Mouse (Mus musculus) neural tube, embryonic 13.5 days (tissue): ENCODE measurements around the gene 6030458C11Rik. TPM values are rescaled to one million over a fixed set of nuclear protein-coding genes. Genes with fewer than 3 reads are reported as not detected.

Experiments used
- ATAC-seq: fragments of 200-750 bp; cut with Nextera tagmentation; 2 replicates; pipeline ENCODE4 v1.8.0; 2017; ENCODE audit warnings: low read depth, mild to moderate bottlenecking, moderate TSS enrichment, moderate library complexity
- H3K27ac ChIP-seq: fragments of 300-500 bp; sonication (generic); replicated peaks from 2 replicates; pipeline ENCODE4 v1.5.1; 2015; ENCODE audit warnings: moderate library complexity, mild to moderate bottlenecking, inconsistent platforms
- H3K27me3 ChIP-seq: fragments of 300-500 bp; sonication (generic); 2 replicates; pipeline ENCODE4 v1.6.1; 2015; ENCODE audit warnings: mild to moderate bottlenecking, inconsistent platforms
- H3K36me3 ChIP-seq: fragments of 300-500 bp; sonication (generic); 2 replicates; pipeline ENCODE4 v1.6.1; 2015; ENCODE audit warnings: mild to moderate bottlenecking, inconsistent platforms
- H3K4me1 ChIP-seq: fragments of 300-500 bp; sonication (generic); replicated peaks from 2 replicates; pipeline ENCODE4 v1.6.1; 2015; ENCODE audit warnings: inconsistent platforms
- H3K4me2 ChIP-seq: fragments of 300-500 bp; sonication (generic); 2 replicates; pipeline ENCODE4 v1.6.1; 2015; ENCODE audit warnings: inconsistent platforms, mild to moderate bottlenecking, moderate library complexity
- H3K4me3 ChIP-seq: fragments of 300-500 bp; sonication (generic); 2 replicates; pipeline ENCODE4 v1.5.1; 2015; ENCODE audit warnings: mild to moderate bottlenecking, inconsistent platforms
- H3K9ac ChIP-seq: fragments of 300-500 bp; sonication (generic); 2 replicates; pipeline ENCODE4 v1.6.1; 2015; ENCODE audit warnings: moderate library complexity, mild to moderate bottlenecking, inconsistent platforms
- H3K9me3 ChIP-seq: fragments of 300-500 bp; sonication (generic); 2 replicates; pipeline ENCODE4 v1.6.1; 2016; ENCODE audit warnings: inconsistent platforms
- WGBS: fragments of 180-500 bp; shearing (Covaris S2); methylation state at CpG from one replicate; pipeline ENCODE4 v1.1.7; 2015; 5-methylcytosine and 5-hydroxymethylcytosine counted together
- microRNA-seq: library from miRNA; unstranded; fragments of <30 nt; microRNA quantifications from one replicate; pipeline ENCODE4, GENCODE M21; 2016
- polyA plus RNA-seq: library from polyadenylated mRNA; unstranded; fragments of >200 nt; fragmentation: Nextera tagmentation; extraction: Ambion mirVana; gene quantifications from 2 replicates; pipeline ENCODE4 v1.2.1, GENCODE M21; 2015

Gene 6030458C11Rik
- polyA plus RNA-seq, 1 experiment from 2014 or later: 40.3 TPM

DNA sequence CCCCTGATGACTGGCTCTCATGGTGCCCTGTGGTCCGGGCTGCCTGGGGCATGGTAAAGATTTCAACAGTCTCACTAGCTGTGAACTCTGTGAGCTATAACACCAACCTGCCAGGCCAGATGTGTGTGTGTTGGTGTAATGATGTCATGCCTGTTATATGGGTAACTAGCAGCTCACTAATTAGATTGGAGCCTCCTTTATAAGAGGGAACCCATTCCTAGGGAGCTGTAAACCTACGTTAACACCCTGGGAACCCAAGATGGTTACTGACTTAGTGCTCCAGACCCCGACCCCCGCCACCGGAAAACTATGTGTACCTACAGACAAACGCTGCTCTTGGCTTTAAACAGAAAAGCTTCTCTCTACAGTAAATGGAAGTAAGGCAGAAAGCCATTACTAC is 43.2 kb downstream of the 6030458C11Rik start:
- no peak overlapping the region for H3K27ac ChIP-seq
- 72% methylated on average over 6 of the region's 6 CpGs for WGBS
- ATAC-seq: no peak

GRCm38 (mm10) chr15:12774149-12774753 is 50.2 kb downstream of the 6030458C11Rik start:
- peaks cover 10% of the 10 kb centered on the region; the same call in 1 of the 2 replicates for H3K4me1 ChIP-seq
- 47% methylated on average over 11 of the region's 11 CpGs for WGBS
- no peak overlapping the region for H3K4me2 ChIP-seq
- H3K9me3 ChIP-seq: peaks cover 9% of the 10 kb centered on the region
- H3K27me3 ChIP-seq: no peaks in the 10 kb centered on the region
- H3K9ac ChIP-seq: no peak overlapping the region
- H3K36me3 ChIP-seq: no peaks in the 10 kb centered on the region
- H3K4me3 ChIP-seq: no peak overlapping the region
- H3K27ac ChIP-seq: 0 out of 2 replicates have a peak overlapping the region, but pooled peaks have one; percentile 5
- no peak for ATAC-seq

More for the DNA sequence above, 43.2 kb downstream of the 6030458C11Rik start:
- H3K4me2 ChIP-seq: no peak overlapping the region
- H3K9ac ChIP-seq: no peak overlapping the region
- H3K4me3 ChIP-seq: no peak overlapping the region
- peaks cover 8% of the 10 kb centered on the region for H3K9me3 ChIP-seq
- H3K36me3 ChIP-seq: no peaks in the 10 kb centered on the region
- H3K4me1 ChIP-seq: peaks cover 6% of the 10 kb centered on the region
- no peaks in the 10 kb centered on the region for H3K27me3 ChIP-seq

GRCm38 (mm10) chr15:12770958-12771357 is 53.5 kb downstream of the 6030458C11Rik start:
- Histone ChIP-seq H3K27ac (no peak overlapping the region), H3K4me2 (no peak overlapping the region), H3K9ac (no peak overlapping the region), H3K4me3 (no peak overlapping the region), H3K27me3 (no peaks in the 10 kb centered on the region), H3K36me3 (no peaks in the 10 kb centered on the region), H3K9me3 (no peaks in the 10 kb centered on the region), H3K4me1 (peaks cover 10% of the 10 kb centered on the region; the same call in 1 of the 2 replicates)
- ATAC-seq: no peak
- 80% methylated on average over 7 of the region's 7 CpGs for WGBS

DNA sequence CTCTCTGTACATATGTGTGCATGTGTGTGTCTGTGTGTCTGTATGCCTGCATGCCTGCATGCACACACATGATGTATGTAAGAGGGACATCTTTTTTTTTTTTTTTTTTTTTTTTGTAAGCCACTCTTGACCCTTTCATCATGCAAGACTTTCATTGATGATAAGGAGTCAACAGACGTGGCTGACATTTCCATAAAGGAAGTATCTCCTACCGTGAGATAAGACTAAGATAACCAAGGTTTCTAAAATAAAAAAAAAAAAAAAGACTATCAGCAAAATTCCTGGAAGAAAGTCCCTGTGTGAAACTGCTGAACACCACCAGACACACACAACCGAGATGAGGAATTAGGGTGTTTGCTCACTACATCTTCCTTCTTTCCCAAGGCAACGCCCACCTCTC is 57.6 kb downstream of the 6030458C11Rik start:
- no peaks in the 10 kb centered on the region for H3K27me3 ChIP-seq
- 86% methylated on average over 4 of the region's 4 CpGs for WGBS
- H3K9me3 ChIP-seq: no peaks in the 10 kb centered on the region

DNA sequence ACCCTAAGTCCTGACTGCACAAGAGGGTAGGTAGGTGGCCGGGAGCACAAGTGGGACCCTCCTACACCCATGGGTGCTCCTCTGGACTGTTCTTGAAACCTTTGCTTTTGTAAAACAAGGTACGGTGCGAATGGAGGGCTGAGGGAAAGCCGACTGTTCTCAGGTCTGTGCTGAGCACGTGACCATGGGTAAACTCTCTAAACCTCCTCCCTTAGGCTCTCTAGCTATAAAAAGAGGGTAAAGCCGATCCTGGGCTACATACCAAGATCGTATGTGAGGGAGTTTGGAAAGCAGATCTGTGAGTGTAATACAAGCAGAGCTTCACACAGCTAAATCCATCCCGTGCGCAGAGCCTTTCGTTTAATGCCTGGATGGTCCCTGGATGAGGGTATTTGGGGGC is 61.3 kb downstream of the 6030458C11Rik start:
- Histone ChIP-seq H3K4me1 (peaks cover 18% of the 10 kb centered on the region), H3K9ac (no peak overlapping the region), H3K27me3 (no peaks in the 10 kb centered on the region), H3K4me2 (no peak overlapping the region), H3K27ac (no peak overlapping the region), H3K4me3 (no peak overlapping the region), H3K9me3 (no peaks in the 10 kb centered on the region), H3K36me3 (no peaks in the 10 kb centered on the region)
- 47% methylated on average over 10 of the region's 10 CpGs for WGBS
- ATAC-seq: 0 out of 2 replicates have a peak, but pooled peaks have one; percentile 12

More for the DNA sequence above, 57.6 kb downstream of the 6030458C11Rik start:
- Histone ChIP-seq H3K4me1 (peaks cover 14% of the 10 kb centered on the region), H3K4me2 (no peak overlapping the region), H3K4me3 (no peak overlapping the region), H3K27ac (no peak overlapping the region), H3K36me3 (no peaks in the 10 kb centered on the region), H3K9ac (no peak overlapping the region)
- no peak for ATAC-seq

- WGBS: 42% methylated on average over 11 of the region's 11 CpGs
Measured at GRCm38 (mm10) chr15:12762258-12762913, 62.1 kb downstream of the 6030458C11Rik start.

GRCm38 (mm10) chr15:12760747-12761146 is 63.7 kb downstream of the 6030458C11Rik start:
- Histone ChIP-seq H3K9me3 (no peaks in the 10 kb centered on the region), H3K4me2 (no peak overlapping the region), H3K27me3 (no peaks in the 10 kb centered on the region), H3K36me3 (no peaks in the 10 kb centered on the region), H3K9ac (no peak overlapping the region), H3K27ac (no peak overlapping the region), H3K4me3 (no peak overlapping the region), H3K4me1 (peaks cover 18% of the 10 kb centered on the region)
- 84% methylated on average over 6 of the region's 6 CpGs for WGBS
- ATAC-seq: no peak

More at GRCm38 (mm10) chr15:12762258-12762913, 62.1 kb downstream of the 6030458C11Rik start:
- ATAC-seq: 0 out of 2 replicates have a peak, but pooled peaks have one; percentile 21
- H3K9me3 ChIP-seq: no peaks in the 10 kb centered on the region
- H3K36me3 ChIP-seq: no peaks in the 10 kb centered on the region
- H3K4me2 ChIP-seq: no peak overlapping the region
- no peak overlapping the region for H3K4me3 ChIP-seq
- H3K27me3 ChIP-seq: no peaks in the 10 kb centered on the region
- peaks cover 18% of the 10 kb centered on the region for H3K4me1 ChIP-seq
- no peak overlapping the region for H3K27ac ChIP-seq
- H3K9ac ChIP-seq: no peak overlapping the region

DNA sequence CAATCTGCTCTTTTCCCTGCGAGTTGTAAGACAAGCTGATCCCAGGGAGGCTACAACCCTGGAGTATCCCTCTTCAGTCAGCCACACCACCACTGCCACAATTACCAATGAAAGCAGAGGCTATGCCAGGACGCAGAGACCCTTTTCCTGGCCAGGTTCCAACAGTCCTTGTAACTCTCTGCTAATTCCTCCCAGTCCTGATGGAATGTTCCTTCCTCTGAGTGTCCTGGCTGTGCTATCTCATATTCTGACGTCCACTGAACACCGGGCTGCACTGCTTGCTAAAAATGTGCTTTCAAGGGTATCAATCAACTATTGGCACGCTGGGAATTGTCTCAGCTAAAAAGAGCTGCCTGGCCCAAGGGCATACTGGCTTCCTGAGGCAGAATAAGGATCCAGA is 66.0 kb downstream of the 6030458C11Rik start:
- Histone ChIP-seq H3K9me3 (no peaks in the 10 kb centered on the region), H3K4me2 (no peak overlapping the region), H3K27ac (no peak overlapping the region), H3K9ac (no peak overlapping the region), H3K36me3 (no peaks in the 10 kb centered on the region), H3K27me3 (no peaks in the 10 kb centered on the region), H3K4me3 (no peak overlapping the region), H3K4me1 (peaks cover 18% of the 10 kb centered on the region)
- no peak for ATAC-seq
- WGBS: 50% methylated on average over 5 of the region's 5 CpGs

Small RNA genes lying within 50 kb of the gene (microRNA-seq; reads per million reads assigned to microRNA genes)
- gene Gm47288: not detected

Other genes with a start within 250 kb of the 6030458C11Rik start
- 6.0 and 8.7 TPM in 2 replicates for gene Pdzd2, start 84.7 kb downstream of the 6030458C11Rik start, polyA plus RNA-seq
- gene Drosha, start 166 bp upstream of the 6030458C11Rik start, polyA plus RNA-seq: 51.8 and 57.1 TPM in 2 replicates